Mouse (Mus musculus) ES-Bruce4 (cell line): ENCODE measurements around the gene Scd4.

ENCODE experiments used
- CTCF ChIP-seq: IDR thresholded peaks from one replicate; pipeline ENCODE4 v1.8.1; 2011; ENCODE audit warnings: low read depth, low read length
- POLR2A ChIP-seq: IDR thresholded peaks from one replicate; pipeline ENCODE4 v1.8.1; 2011; ENCODE audit warnings: low read length; ENCODE audit not compliant: insufficient read depth

DNA sequence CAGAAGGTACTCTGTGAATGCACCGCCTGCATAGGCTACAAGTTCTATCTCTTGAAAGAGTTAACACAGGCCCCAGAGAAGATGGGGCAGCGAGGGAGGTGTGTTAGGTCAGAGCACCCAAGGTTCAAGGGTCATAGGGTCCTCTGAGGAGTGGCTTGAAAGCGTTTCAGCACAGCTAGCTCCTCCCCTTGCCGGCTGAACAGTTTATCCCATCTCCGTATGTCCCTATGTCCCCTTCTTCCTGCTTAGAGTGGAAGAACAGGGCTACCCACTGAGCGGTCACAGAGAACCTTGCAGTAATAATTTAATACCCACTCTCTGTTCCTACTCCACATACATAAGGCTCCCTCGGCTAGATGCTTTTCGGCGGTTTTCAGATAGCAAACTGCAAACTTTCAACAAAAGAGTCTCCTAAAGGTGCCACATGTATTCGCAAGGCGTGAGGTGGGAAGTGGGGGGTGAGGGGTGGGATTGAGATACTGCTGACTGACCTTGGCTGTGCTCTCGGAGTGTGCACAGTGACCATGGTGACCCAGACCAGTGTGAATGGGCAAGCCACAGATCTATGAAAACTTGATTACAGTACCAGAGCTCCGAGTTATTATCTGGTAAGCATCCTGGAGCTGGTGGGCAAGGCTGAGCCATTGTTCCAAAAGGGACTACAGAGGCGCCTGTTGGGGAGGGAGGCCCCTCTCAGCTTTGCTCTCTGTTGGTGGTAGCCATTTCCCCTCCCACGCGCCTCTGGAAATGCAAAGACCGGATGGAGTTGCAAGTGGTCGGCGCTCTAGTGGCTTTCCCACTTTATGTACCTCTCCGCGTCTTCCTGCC, 39.7 kb upstream of the Scd4 start, which contains the start of gene Scd2:
- TF ChIP-seq CTCF, result no peak
- TF ChIP-seq POLR2A, result no peak
